In genomic region chr5:31071821-31072220, GRCm38 (mm10) we compare ENCODE assay signal across 42 mouse cellular contexts. TPM values are rescaled to one million over a fixed set of nuclear protein-coding genes. Genes with fewer than 3 reads are reported as not detected.
"Had no signal": no experiment of that assay in that cellular context is flagged by ENCODE, and none has a peak within 500 bp of the region (broad histone marks: within the 10 kb centered on the region; RNA-seq: fewer than 3 reads in every experiment).

No protein-coding gene starts in this region.

- H3K27me3 ChIP-seq: heart, embryonic 12.5 days; heart, embryonic 13.5 days; heart, embryonic 15.5 days; hindbrain, embryonic 12.5 days; hindbrain, embryonic 13.5 days; hindbrain, embryonic 15.5 days; intestine, embryonic 15.5 days; kidney, embryonic 15.5 days had no signal

- DNase-seq: heart, postnatal 10 days; heart, postnatal 14 days; heart, postnatal 36 days; heart, postnatal 4 days; kidney, adult 11 months; kidney, adult 18-20 months; kidney, adult 2 months; kidney, adult 8-10 months; kidney, adult 9 months; kidney, postnatal 10 days; kidney, postnatal 14 days; kidney, postnatal 36 days; kidney, postnatal 4 days; layer of hippocampus, adult 9-11 months; layer of hippocampus, postnatal 36 days had no signal

- H3K9me3 ChIP-seq: heart, embryonic 10.5 days; heart, embryonic 12.5 days; heart, embryonic 13.5 days; heart, embryonic 15.5 days; hindbrain, embryonic 10.5 days; hindbrain, embryonic 12.5 days; hindbrain, embryonic 13.5 days; hindbrain, embryonic 15.5 days; intestine, embryonic 15.5 days; kidney, embryonic 15.5 days had no signal

- H3K27ac ChIP-seq: heart, embryonic 10.5 days; heart, embryonic 13.5 days; heart, embryonic 15.5 days; hindbrain, embryonic 10.5 days; hindbrain, embryonic 12.5 days; hindbrain, embryonic 13.5 days; hindbrain, embryonic 14.5 days; hindbrain, embryonic 15.5 days; hindbrain, postnatal 0 days; intestine, embryonic 15.5 days; kidney, embryonic 15.5 days; kidney, postnatal 0 days; layer of hippocampus, adult 2 months; left cerebral cortex, adult 2 months had no signal

- H3K4me1 ChIP-seq: heart, embryonic 10.5 days; heart, embryonic 12.5 days; heart, embryonic 13.5 days; heart, embryonic 15.5 days; hindbrain, embryonic 10.5 days; hindbrain, embryonic 12.5 days; hindbrain, embryonic 13.5 days; hindbrain, embryonic 15.5 days; intestine, embryonic 15.5 days had no signal

- H3K4me3 ChIP-seq: heart, embryonic 10.5 days; heart, embryonic 12.5 days; heart, embryonic 13.5 days; heart, embryonic 15.5 days; hindbrain, embryonic 10.5 days; hindbrain, embryonic 12.5 days; hindbrain, embryonic 13.5 days; hindbrain, embryonic 15.5 days; intestine, embryonic 15.5 days; kidney, embryonic 15.5 days; layer of hippocampus, adult 2 months; left cerebral cortex, adult 2 months had no signal

- ATAC-seq: hindbrain, embryonic 16.5 days; hindbrain, postnatal 0 days; intestine, embryonic 15.5 days; intestine, embryonic 16.5 days; intestine, postnatal 0 days had no signal

RNA-seq across cellular contexts. Expression of gene Dnajc5g, which starts 34.3 kb away (rescaled TPM):
- polyA plus RNA-seq: heart, embryonic 10.5 days; heart, embryonic 11.5 days; heart, embryonic 12.5 days; heart, embryonic 13.5 days; heart, embryonic 14.5 days; heart, embryonic 15.5 days; heart, embryonic 16.5 days; heart, postnatal 0 days; hindbrain, embryonic 10.5 days; hindbrain, embryonic 11.5 days; hindbrain, embryonic 12.5 days; hindbrain, embryonic 13.5 days; hindbrain, embryonic 14.5 days; hindbrain, embryonic 15.5 days; hindbrain, embryonic 16.5 days; hindbrain, postnatal 0 days; intestine, embryonic 14.5 days; intestine, embryonic 15.5 days; intestine, embryonic 16.5 days; intestine, postnatal 0 days; kidney, adult 2 months; kidney, embryonic 14.5 days; kidney, embryonic 15.5 days; kidney, embryonic 16.5 days; kidney, postnatal 0 days; large intestine, adult 2 months had no signal
